Mouse (Mus musculus) stomach, postnatal 0 days (tissue): ENCODE results near the gene Vps16.

ENCODE experiments used
- CTCF ChIP-seq: IDR thresholded peaks from 2 replicates; pipeline ENCODE4 v1.5.1; 2016; ENCODE audit warnings: antibody characterized with exemption, low read depth, mild to moderate bottlenecking, moderate library complexity
- EP300 ChIP-seq: optimal IDR thresholded peaks from 2 replicates; pipeline ENCODE3; 2016; ENCODE audit warnings: antibody characterized with exemption

DNA sequence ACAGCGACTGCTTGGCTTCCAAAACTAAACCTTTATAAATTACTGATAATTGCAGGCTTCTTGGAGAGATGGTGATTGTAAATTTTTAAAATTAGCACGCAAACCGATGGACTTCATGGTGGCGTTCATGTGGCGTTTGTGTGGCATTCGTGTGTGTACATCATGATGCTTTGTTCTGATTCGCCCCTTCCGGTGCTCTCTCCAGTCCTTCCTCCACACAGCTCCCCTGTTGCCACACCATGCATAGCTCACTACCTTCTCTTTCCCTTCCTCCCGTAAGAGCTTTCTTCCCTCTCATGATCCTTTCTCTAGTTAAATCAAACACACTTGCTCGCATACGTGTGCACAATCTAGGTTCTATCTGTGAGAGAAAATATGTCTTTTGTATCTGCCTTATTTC is 51.6 kb downstream of the Vps16 start:
- TF ChIP-seq CTCF (no peak), EP300 (no peak)
